Mouse (Mus musculus) spleen, adult 2 months (tissue): ENCODE data around the gene Esyt3.

ENCODE experiments used
- CTCF ChIP-seq: fragments of 200-500 bp; IDR thresholded peaks from 2 replicates; pipeline ENCODE4 v1.5.1; 2011; ENCODE audit warnings: mild to moderate bottlenecking, inconsistent platforms; ENCODE audit not compliant: insufficient read depth, insufficient read length, insufficient replicate concordance; ENCODE audit errors: extremely low read depth
- POLR2A ChIP-seq: fragments of 200-500 bp; IDR thresholded peaks from 2 replicates; pipeline ENCODE4 v1.6.1; 2011; ENCODE audit warnings: low read depth, low read length, inconsistent platforms

DNA sequence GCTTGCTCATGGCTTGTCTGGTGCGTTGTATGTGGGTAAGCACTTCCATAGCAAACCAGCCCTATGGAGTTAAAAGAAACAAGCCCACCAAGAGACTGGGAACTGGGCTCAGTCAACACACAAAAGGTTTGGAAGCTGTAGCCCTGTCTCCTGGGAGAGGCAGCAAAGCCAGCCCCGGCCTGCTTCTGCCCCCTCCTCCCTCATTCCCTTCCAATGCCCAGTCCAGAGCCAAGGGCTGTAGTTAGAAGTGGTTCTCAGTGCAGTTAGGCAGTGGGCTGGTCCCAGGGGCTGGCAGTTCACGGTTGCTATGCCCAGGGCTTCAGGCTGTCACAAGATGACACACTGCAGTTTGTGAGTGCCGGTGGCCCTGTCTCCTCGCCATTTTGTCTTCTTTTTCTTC lies 29.7 kb upstream of the Esyt3 start:
- TF ChIP-seq CTCF: no peak
- TF ChIP-seq POLR2A: no peak
